Mouse (Mus musculus): ENCODE measurements at regions not wholly inside any gene's neighbourhood (a gene's known extent, or its start where the extent isn't known, plus 50 kb on each side); places are given as distances from the start of the nearest gene placed in this dataset.

DNA sequence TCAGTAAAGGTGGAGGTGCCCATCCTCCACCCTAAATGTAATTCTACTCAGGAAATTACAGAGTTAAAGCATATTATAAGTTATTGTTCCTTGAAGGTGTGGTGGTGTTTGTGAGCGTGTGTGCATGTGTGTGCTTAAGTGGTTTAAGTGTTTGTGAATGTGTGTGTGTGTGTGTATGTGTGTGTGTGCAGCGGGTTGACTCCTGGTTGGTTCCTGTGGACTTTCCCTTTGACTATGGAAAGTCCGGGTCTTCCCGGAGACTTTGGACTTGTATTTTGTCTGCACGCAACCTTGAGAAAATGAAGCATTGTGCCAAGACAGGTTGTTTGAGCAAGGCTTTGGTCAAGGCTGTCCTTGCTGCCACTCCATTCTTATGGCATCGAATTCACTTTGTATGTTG lies 52.9 kb upstream of the Kcnj15 start:
- Histone ChIP-seq H3K27ac (ENCODE audit: low read depth) (no peak overlapping the region), H3K27me3 (ENCODE audit: insufficient read depth, low read length) (no peaks in the 10 kb centered on the region), H3K4me2 (no peak overlapping the region), H3K4me3 (ENCODE audit: low read depth, low read length) (no peak overlapping the region), H3K36me3 (ENCODE audit: insufficient read depth) (no peaks in the 10 kb centered on the region), H3K9me3 (ENCODE audit: low read depth, low read length) (no peaks in the 10 kb centered on the region), H3K4me1 (ENCODE audit: insufficient read depth) (no peaks in the 10 kb centered on the region), H3K9ac (no peak overlapping the region)
- DNase-seq = no peak
- WGBS = 87% methylated on average over 6 of the region's 6 CpGs
- no peak for ATAC-seq (ENCODE audit: insufficient read depth)
- no peak for TF ChIP-seq CTCF (IDR thresholded peaks at IDR 0.05; ENCODE audit: low read depth)

DNA sequence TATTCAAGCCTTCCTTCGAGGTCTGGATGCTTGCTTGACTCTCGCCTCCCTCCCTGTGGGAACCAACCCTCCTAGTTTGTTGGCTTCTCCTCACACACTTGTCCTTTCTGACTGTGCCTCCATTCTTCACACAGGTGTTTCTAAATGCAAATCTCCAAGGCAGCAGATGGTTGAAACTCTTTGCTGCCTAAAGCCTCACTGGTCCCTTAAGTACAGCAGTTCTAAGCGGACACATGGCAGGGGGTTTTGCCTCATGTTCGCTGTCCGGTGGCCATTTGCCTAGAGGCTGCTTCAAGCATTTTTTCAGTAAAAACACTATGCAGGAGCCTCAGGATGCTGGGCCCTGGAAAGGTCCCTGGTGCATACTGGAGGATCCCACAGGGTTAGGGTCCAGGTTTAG lies 50.9 kb upstream of the Kcnj15 start:
- WGBS = 86% methylated on average over 5 of the region's 5 CpGs

DNA sequence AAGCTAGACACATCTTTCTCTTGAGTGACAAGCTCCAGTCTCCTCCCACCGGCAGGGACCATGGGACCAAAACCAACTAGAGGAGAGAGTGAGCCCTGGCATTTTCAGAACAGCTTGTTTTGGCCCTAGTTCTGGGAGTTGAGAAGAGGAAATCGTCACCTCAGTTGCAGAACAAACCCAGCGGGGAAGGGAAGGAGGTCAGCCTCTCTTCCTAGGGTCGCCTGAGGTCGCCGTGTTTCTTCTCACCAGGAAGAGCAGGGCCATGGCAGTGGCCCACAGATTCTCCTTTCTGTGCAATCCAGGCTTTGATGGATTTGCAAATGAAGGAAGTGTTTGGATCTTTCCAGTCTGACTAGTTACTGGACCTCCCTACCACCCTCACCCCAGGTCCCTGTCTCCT lies 49.8 kb upstream of the Kcnj15 start:
- H3K9me3 ChIP-seq (ENCODE audit: low read depth, low read length) = no peaks in the 10 kb centered on the region
- no peak overlapping the region for H3K4me3 ChIP-seq (ENCODE audit: low read depth, low read length)
- H3K4me2 ChIP-seq = no peak overlapping the region
- DNase-seq (no peak), ATAC-seq (ENCODE audit: insufficient read depth) (no peak)
- TF ChIP-seq CTCF (IDR thresholded peaks at IDR 0.05; ENCODE audit: low read depth) = no peak
- H3K27me3 ChIP-seq (ENCODE audit: insufficient read depth, low read length) = no peaks in the 10 kb centered on the region
- H3K9ac ChIP-seq = no peak overlapping the region
- no peaks in the 10 kb centered on the region for H3K36me3 ChIP-seq (ENCODE audit: insufficient read depth)
- no peak overlapping the region for H3K27ac ChIP-seq (ENCODE audit: low read depth)
- WGBS = 66% methylated on average over 6 of the region's 6 CpGs
- no peaks in the 10 kb centered on the region for H3K4me1 ChIP-seq (ENCODE audit: insufficient read depth)

More for the DNA sequence above, 50.9 kb upstream of the Kcnj15 start:
- H3K9ac ChIP-seq = no peak overlapping the region
- H3K4me1 ChIP-seq (ENCODE audit: insufficient read depth) = no peaks in the 10 kb centered on the region
- no peaks in the 10 kb centered on the region for H3K36me3 ChIP-seq (ENCODE audit: insufficient read depth)
- H3K4me3 ChIP-seq (ENCODE audit: low read depth, low read length) = no peak overlapping the region
- no peak for DNase-seq
- H3K9me3 ChIP-seq (ENCODE audit: low read depth, low read length) = no peaks in the 10 kb centered on the region
- no peak overlapping the region for H3K27ac ChIP-seq (ENCODE audit: low read depth)
- no peaks in the 10 kb centered on the region for H3K27me3 ChIP-seq (ENCODE audit: insufficient read depth, low read length)
- ATAC-seq (ENCODE audit: insufficient read depth) = no peak
- no peak overlapping the region for H3K4me2 ChIP-seq
- no peak for TF ChIP-seq CTCF (IDR thresholded peaks at IDR 0.05; ENCODE audit: low read depth)

Data from lung, embryonic 14.5 days (tissue).